Mouse (Mus musculus) forebrain, embryonic 10.5 days (tissue): ENCODE results near the gene Adar. TPM values are rescaled to one million over a fixed set of nuclear protein-coding genes. Genes with fewer than 3 reads are reported as not detected.

ENCODE experiments used
- DNase-seq: peaks from one replicate; pipeline ENCODE4 v3.0.0-alpha.2; 2017; ENCODE audit warnings: low spot score; ENCODE audit errors: extremely low spot score
- H3K27ac ChIP-seq: fragments of 300-500 bp; sonication (generic); 2 replicates; pipeline ENCODE4 v1.5.1; 2016; ENCODE audit warnings: mild to moderate bottlenecking
- H3K27me3 ChIP-seq: fragments of 300-500 bp; sonication (generic); 2 replicates; pipeline ENCODE4 v1.6.1; 2016; ENCODE audit warnings: mild to moderate bottlenecking; ENCODE audit not compliant: poor library complexity, severe bottlenecking
- H3K36me3 ChIP-seq: fragments of 300-500 bp; sonication (generic); replicated peaks from 2 replicates; pipeline ENCODE4 v1.6.1; 2016; ENCODE audit warnings: mild to moderate bottlenecking, moderate library complexity
- H3K4me1 ChIP-seq: fragments of 300-500 bp; sonication (generic); 2 replicates; pipeline ENCODE4 v1.6.1; 2016
- H3K4me3 ChIP-seq: fragments of 300-500 bp; sonication (generic); 2 replicates; pipeline ENCODE4 v1.5.1; 2016; ENCODE audit warnings: mild to moderate bottlenecking, moderate library complexity
- H3K9me3 ChIP-seq: fragments of 300-500 bp; sonication (generic); 2 replicates; pipeline ENCODE4 v1.6.1; 2016; ENCODE audit warnings: mild to moderate bottlenecking, moderate library complexity
- WGBS: fragments of 180-500 bp; shearing (Covaris S2); methylation state at CpG from one replicate; pipeline ENCODE4 v1.1.7; 2016; 5-methylcytosine and 5-hydroxymethylcytosine counted together
- polyA plus RNA-seq: library from polyadenylated mRNA; unstranded; fragments of >200 nt; fragmentation: Nextera tagmentation; extraction: Ambion mirVana; gene quantifications from 2 replicates; pipeline ENCODE4 v1.2.1, GENCODE M21; 2016

Adar gene
- polyA plus RNA-seq, 1 experiment from 2014 or later: 16.3 TPM

DNA sequence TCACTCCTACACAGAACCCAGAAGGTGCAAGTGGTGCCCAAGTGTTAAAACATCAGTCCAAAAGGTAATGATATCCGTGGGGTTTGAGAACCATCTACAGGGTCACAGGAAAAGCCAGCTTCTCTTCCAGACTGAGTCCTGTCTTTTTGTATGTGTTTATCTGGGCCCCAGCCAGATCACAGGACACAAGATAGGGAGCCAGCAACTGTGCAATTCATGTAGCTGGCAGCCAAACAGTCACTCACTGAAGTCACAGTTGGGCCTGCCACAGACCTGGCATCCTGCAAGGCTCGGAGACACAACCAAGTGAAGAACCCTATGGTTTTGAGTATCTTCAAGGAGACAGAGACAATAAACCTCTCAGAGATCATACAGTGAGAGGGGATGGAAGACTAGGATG lies 43.0 kb downstream of the Adar start:
- WGBS: 81% methylated on average over 2 of the region's 2 CpGs
- H3K27ac ChIP-seq: no peak overlapping the region

DNA sequence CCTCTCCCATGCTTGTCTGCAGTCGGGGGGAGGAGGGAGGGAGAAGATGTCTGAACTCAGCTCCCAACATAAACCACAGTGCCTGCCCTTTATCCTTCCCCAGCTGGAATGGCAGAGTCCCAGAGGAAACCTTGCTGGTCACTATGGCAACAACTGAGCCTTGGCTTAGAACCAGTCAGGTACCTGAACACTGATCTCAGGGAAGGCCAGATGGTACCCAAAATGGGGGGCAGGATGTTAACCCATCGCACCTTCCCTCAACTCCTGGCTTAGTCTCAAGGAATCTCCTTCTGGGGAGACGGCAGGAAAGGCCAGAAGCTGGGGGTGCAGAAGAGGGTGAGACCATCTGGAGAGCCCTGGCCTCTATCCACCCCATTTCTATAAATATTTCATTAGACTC lies 45.0 kb downstream of the Adar start:
- H3K4me1 ChIP-seq: peaks cover 20% of the 10 kb centered on the region
- no peak overlapping the region for H3K27ac ChIP-seq
- no peak overlapping the region for H3K4me3 ChIP-seq
- no peak for DNase-seq
- H3K36me3 ChIP-seq: no peaks in the 10 kb centered on the region
- 77% methylated on average over 3 of the region's 3 CpGs for WGBS
- no peaks in the 10 kb centered on the region for H3K9me3 ChIP-seq
- peaks cover 21% of the 10 kb centered on the region for H3K27me3 ChIP-seq

More for the DNA sequence above, 43.0 kb downstream of the Adar start:
- H3K4me3 ChIP-seq: no peak overlapping the region
- 0 out of 2 replicates have a peak, but pooled peaks cover 4% of the 10 kb centered on the region for H3K4me1 ChIP-seq
- H3K27me3 ChIP-seq: peaks cover 2% of the 10 kb centered on the region; the same call in 1 of the 2 replicates
- DNase-seq: no peak
- peaks cover 1% of the 10 kb centered on the region; the same call in 1 of the 2 replicates for H3K36me3 ChIP-seq
- H3K9me3 ChIP-seq: no peaks in the 10 kb centered on the region

DNA sequence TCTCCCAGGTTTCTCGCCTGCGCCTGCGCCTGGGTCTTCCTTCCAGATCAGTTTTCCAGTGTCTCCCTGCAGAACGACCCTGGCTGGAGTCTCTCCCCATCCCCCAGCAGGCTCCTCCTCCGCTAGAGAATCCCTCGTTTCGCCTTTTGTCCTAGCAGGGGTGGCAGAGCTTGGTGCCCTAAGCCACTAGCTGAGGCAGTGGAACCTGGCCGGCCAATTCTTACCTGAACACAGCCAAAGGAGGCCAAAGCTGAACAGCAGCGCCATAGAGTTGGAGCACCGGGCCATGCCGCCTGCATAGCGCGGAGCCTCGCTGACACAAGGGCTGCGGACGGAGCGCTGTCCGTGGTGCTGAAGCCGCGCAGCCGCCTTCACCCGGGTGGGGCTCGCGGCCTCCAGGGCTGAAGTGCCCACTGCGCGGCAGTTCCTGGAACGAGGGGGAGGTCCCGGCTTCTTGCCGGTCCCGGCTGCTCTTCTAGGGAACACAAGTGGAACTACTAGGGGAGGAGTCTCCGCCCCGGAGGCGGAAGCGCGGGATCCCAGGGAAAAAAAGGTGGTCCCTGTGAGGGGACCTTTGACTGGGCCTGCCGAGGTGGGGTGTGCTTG lies 49.4 kb downstream of the Adar start, which contains the start of gene Chrnb2:
Gene Chrnb2, minus strand, starts transcription at position 514 of the 606 bp plus-strand sequence.
- no peaks in the 10 kb centered on the region for H3K9me3 ChIP-seq
- peak within 1 kb of the TSS; percentile 63 for H3K27ac ChIP-seq

DNA sequence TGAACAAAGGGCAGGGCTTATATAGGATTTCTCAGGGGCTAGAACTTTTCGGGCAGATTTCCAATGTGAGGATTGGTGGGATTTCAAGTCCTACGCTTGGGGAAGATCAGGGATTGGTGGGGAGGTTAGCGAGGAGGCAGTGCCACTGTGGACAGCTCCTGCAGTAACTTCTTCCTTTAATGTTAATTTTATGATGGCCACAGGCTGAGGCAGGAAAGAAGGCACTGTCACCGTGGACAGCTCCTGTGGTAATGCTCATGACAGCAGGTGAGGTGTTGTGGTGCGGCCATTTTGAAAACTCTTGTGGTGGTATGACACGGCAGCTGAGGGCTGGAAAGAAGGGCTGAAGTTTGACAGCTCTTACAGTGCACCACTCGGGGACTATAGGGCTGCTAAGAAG lies 54.8 kb downstream of the Adar start:
- 0 out of 2 replicates have a peak, but pooled peaks cover 5% of the 10 kb centered on the region for H3K27me3 ChIP-seq
- peaks cover 11% of the 10 kb centered on the region; the same call in 1 of the 2 replicates for H3K36me3 ChIP-seq
- H3K9me3 ChIP-seq: no peaks in the 10 kb centered on the region
- WGBS: 69% methylated on average over 7 of the region's 7 CpGs
- peaks cover 36% of the 10 kb centered on the region for H3K4me1 ChIP-seq
- no peak overlapping the region for H3K4me3 ChIP-seq
- no peak overlapping the region for H3K27ac ChIP-seq
- no peak for DNase-seq

More for the DNA sequence above, 49.4 kb downstream of the Adar start, which contains the start of gene Chrnb2:
- peaks cover 23% of the 10 kb centered on the region for H3K27me3 ChIP-seq
- under 1% methylated on average over 36 of the region's 36 CpGs for WGBS
- H3K4me3 ChIP-seq: peak within 1 kb of the TSS; percentile 49
- H3K4me1 ChIP-seq: peaks cover 20% of the 10 kb centered on the region
- DNase-seq: peak; percentile 80
- H3K36me3 ChIP-seq: peaks cover 2% of the 10 kb centered on the region; the same call in 1 of the 2 replicates

DNA sequence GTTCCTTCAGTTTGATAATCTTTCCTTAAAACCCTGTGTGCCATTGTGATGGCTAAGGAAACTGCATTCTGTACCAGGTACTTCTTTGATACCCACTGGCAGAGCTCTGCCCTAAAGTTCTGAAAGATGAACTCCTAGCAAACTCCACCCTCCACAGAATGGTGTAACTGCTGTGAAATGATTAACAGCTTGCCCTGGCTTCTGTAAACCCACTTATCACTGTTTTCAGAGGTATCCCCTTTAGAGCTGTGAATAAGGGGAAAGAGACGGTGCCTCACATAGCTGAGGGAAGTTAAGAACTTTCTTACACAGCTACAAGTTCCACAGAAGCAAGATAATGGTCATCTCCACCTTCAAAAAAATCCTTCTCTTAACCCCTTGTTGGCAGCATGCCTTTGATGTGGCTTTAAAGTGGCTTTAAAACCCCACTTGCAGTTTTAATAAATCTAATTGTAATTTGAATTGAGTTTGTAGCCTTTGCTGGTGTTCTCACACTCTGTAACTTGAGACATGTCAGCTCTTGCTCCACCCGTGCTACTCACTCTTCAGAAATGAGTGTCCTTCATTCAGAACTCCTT lies 55.7 kb downstream of the Adar start:
- Histone ChIP-seq H3K4me1 (peaks cover 43% of the 10 kb centered on the region), H3K27me3 (no peaks in the 10 kb centered on the region), H3K4me3 (no peak overlapping the region), H3K36me3 (peaks cover 17% of the 10 kb centered on the region), H3K27ac (no peak overlapping the region), H3K9me3 (no peaks in the 10 kb centered on the region)
- WGBS: 60% methylated on average over 2 of the region's 2 CpGs
- DNase-seq: no peak

DNA sequence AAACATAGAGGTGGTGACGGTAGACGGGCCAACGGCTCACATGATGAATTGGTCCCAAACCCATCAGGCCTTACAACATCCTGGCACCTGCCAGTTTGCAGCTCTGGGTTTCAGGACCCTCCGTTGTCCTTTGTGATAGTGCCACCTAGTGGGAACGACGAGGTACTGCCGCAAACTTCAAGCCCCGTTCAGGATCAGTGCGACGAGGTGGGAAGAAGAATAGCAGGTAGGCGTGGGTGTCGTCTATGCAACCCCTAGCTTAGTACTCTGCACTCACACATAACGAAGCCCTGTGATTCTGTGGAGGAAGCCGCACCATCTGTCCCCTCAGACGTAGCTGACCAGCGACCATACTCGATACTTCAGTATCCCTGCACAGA lies 57.8 kb downstream of the Adar start:
- Histone ChIP-seq H3K4me3 (peak overlapping the region; percentile 72), H3K4me1 (peaks cover 49% of the 10 kb centered on the region), H3K36me3 (peaks cover 38% of the 10 kb centered on the region), H3K27ac (peak overlapping the region; percentile 99), H3K9me3 (no peaks in the 10 kb centered on the region), H3K27me3 (no peaks in the 10 kb centered on the region)
- DNase-seq: peak; percentile 87
- 3% methylated on average over 17 of the region's 17 CpGs for WGBS

DNA sequence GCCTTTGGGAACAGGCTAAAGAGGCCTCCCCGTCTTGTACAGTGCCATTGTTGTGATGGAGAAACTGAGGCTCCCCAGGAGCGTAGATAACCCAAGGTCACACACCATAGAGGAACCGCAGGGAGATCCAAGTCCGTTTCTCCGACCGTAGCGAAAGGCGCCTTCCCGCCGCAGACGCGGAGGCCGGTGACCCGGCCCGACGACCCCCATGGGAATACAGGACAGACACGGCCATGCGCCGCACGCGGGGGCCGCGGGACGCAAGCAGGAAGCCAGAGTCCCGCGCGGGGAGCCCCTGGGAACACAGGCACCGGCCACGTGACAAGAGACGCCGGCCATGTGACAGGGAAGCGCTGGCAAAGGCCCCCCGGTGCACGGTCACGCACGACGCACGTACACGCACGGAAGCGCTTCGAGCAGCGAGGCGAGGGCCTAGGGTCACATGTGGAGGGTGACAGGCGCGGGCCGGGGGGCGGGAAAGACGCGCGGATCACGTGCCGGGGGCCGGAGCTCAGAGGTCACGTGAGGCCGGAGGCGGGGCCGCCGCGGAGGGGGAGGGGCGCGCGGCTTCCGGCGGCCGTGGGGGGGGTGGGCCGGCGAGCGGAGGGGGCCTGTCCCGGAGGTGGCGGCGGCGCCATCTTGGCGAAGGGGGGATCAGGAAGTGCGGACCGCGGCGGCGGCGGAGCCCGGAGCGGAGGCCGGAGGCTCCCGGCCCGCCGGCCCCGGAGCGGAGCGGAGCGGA lies 58.3 kb downstream of the Adar start, which contains the start of gene Ube2q1:
Gene Ube2q1, plus strand, starts transcription at position 649 of the 742 bp plus-strand sequence.
- under 1% methylated on average over 81 of the region's 90 CpGs for WGBS

DNA sequence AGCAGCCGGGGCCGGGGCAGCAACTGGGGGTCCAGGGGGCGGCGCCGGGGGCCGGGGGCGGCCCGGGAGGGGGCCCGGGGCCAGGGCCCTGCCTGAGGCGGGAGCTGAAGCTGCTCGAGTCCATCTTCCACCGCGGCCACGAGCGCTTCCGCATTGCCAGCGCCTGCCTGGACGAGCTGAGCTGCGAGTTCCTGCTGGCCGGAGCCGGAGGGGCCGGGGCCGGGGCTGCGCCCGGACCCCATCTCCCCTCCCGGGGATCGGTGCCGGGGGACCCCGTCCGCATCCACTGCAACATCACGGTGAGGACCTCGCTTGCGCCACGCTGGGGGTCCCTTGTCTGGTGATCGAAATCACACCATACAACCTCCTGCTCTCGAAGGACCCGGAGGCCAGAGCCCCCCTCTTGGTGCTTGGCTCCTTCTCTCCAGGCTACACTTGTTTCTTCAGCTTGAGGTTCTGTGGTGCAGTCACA lies 59.0 kb downstream of the Adar start:
- H3K27me3 ChIP-seq: no peaks in the 10 kb centered on the region
- H3K36me3 ChIP-seq: peaks cover 50% of the 10 kb centered on the region
- WGBS: 0% methylated on average over 35 of the region's 37 CpGs
- no peaks in the 10 kb centered on the region for H3K9me3 ChIP-seq
- H3K4me1 ChIP-seq: peaks cover 49% of the 10 kb centered on the region
- H3K4me3 ChIP-seq: peak overlapping the region; percentile 72
- peak; percentile 44 for DNase-seq
- H3K27ac ChIP-seq: peak overlapping the region; percentile 99

More for the DNA sequence above, 58.3 kb downstream of the Adar start, which contains the start of gene Ube2q1:
- no peaks in the 10 kb centered on the region for H3K27me3 ChIP-seq
- peaks cover 49% of the 10 kb centered on the region for H3K4me1 ChIP-seq
- H3K9me3 ChIP-seq: no peaks in the 10 kb centered on the region
- peaks cover 43% of the 10 kb centered on the region for H3K36me3 ChIP-seq
- peak within 1 kb of the TSS; percentile 72 for H3K4me3 ChIP-seq
- peak; percentile 90 for DNase-seq
- H3K27ac ChIP-seq: peak within 1 kb of the TSS; percentile 99

DNA sequence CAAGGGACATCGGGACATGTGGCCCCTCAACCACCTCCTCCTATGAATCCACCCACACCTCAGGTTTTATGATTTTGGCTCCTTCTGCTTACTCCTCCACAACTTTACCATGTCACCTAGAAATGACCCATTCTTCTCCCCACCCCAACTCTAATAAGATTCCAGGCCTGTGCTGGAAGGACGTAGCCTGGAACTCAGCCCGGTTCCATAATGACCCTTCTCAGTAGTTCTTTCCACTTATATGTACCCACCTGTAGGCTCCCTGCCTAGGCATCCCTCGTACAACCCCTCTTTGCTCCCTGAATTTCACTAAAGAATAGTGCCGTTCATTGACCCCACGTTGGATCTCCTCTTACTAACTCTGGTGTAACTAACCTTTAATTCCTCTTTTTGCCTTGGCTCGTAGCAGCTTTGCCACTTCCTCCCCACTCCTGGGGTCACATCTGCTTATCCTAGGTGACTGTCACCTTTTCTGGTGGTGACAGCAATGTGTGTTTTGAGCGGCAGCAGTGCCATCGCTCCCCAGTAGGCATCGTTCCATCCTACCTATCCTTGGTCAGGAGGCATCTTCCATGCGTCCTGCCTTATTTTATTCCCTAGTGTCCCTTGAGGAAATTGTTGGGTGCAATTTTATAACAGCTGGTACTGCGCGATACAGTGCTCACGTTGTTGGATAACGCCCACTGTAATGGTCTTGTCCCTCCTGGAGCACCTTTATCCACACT lies 59.6 kb downstream of the Adar start:
- H3K4me3 ChIP-seq: peak overlapping the region; percentile 72
- peaks cover 49% of the 10 kb centered on the region for H3K4me1 ChIP-seq
- no peak for DNase-seq
- 61% methylated on average over 15 of the region's 15 CpGs for WGBS
- no peaks in the 10 kb centered on the region for H3K9me3 ChIP-seq
- peak overlapping the region; percentile 99 for H3K27ac ChIP-seq
- no peaks in the 10 kb centered on the region for H3K27me3 ChIP-seq
- H3K36me3 ChIP-seq: peaks cover 53% of the 10 kb centered on the region

DNA sequence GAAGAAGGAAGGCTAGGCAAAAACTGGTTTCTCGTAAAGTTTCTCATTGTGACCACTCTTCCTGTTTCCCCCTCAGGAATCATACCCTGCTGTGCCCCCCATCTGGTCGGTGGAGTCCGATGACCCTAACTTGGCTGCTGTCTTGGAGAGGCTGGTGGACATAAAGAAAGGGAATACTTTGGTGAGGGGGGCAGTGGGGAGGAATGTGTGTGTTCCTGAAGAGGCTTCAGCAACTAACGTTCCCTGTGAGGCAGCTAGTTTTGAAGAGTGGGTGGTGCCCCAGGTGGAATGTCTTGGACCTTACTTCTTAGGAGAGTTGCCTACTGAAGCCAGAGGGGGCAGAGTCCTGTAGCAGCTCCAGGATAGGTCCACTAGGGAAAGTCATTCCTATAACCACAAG lies 61.2 kb downstream of the Adar start:
- Histone ChIP-seq H3K27me3 (no peaks in the 10 kb centered on the region), H3K27ac (no peak overlapping the region), H3K9me3 (no peaks in the 10 kb centered on the region), H3K4me3 (no peak overlapping the region), H3K36me3 (peaks cover 63% of the 10 kb centered on the region), H3K4me1 (peaks cover 44% of the 10 kb centered on the region)
- WGBS: 85% methylated on average over 4 of the region's 4 CpGs
- no peak for DNase-seq

DNA sequence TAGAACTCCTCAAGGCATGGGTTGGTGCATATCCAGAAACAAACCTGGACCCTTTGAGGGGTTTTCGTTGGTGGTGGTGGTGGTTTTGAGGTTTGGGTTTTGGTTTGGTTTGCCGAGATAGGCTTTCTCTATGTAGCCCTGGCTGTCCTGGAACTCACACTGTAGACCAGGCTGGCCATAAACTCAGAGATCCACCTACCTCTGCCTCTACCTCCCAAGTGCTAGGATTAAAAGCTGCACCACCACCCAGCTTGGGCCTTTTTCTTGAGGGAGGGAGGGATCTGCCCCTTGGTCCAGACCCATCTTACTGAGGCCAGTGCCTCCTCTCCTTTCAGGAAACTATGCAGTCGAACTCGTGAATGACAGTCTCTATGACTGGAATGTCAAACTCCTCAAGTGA lies 65.3 kb downstream of the Adar start:
- H3K27ac ChIP-seq: no peak overlapping the region
- H3K4me3 ChIP-seq: no peak overlapping the region
- no peaks in the 10 kb centered on the region for H3K27me3 ChIP-seq
- WGBS: 89% methylated on average over 4 of the region's 4 CpGs
- no peaks in the 10 kb centered on the region for H3K9me3 ChIP-seq
- peaks cover 18% of the 10 kb centered on the region for H3K4me1 ChIP-seq
- DNase-seq: no peak
- peaks cover 91% of the 10 kb centered on the region for H3K36me3 ChIP-seq

DNA sequence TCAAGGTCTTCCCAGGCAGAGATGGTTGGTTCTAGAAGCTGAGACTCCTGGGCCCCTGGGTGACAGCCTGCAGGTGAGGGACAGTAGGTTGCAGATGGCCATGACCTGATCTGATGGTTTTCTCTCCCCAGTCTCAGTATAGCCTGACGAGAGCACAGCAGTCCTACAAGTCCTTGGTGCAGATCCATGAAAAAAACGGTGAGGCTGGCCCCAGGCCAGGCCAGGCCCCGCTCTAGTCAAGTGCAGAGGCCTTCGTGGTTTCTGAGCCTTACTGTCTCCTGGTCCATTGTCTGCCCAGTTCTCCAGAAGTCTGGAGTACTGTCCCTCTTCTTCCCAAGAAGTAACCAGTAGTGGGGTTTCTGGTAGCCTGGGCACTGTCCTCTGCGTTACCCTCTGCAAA lies 66.8 kb downstream of the Adar start:
- Histone ChIP-seq H3K4me3 (no peak overlapping the region), H3K36me3 (peaks cover 75% of the 10 kb centered on the region), H3K27ac (no peak overlapping the region), H3K27me3 (no peaks in the 10 kb centered on the region), H3K4me1 (peaks cover 14% of the 10 kb centered on the region), H3K9me3 (no peaks in the 10 kb centered on the region)
- DNase-seq: no peak
- WGBS: 89% methylated on average over 5 of the region's 5 CpGs
